Mouse (Mus musculus) testis, adult 2 months (tissue): ENCODE data around the gene Plpp3.

Experiments
- CTCF ChIP-seq: fragments of 200-500 bp; IDR thresholded peaks from 2 replicates; pipeline ENCODE4 v1.5.1; 2012; ENCODE audit warnings: low read depth, mild to moderate bottlenecking, inconsistent platforms, low read length, moderate library complexity; ENCODE audit not compliant: control insufficient read depth, insufficient read depth, insufficient replicate concordance
- POLR2A ChIP-seq: fragments of 200-500 bp; IDR thresholded peaks from 2 replicates; pipeline ENCODE4 v1.6.1; 2012; ENCODE audit warnings: low read depth, mild to moderate bottlenecking, inconsistent platforms, low read length, moderate library complexity; ENCODE audit not compliant: control insufficient read depth

DNA sequence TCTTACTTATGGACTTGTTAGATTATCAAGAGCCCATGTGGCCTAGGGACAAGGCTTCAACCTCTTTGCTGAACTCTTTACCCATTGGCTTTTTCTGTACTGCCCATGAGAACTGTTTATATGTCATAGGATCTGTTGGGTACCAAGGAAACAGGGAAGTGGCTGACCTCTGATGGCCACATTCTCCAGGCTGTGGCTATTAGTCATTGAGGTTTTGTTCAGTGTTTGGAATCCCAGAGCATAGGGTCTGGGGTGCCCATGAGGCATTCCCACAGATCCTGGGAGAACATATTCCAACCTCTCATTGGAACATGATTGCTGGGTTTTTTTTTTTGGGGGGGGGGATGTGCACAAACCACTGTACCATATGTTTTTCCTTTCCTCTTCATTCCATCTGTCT is 56.2 kb downstream of the Plpp3 start:
- TF ChIP-seq POLR2A, result no peak
- TF ChIP-seq CTCF, result no peak
